Mouse (Mus musculus): ENCODE data around the gene Cad. TPM values are rescaled to one million over a fixed set of nuclear protein-coding genes. Genes with fewer than 3 reads are reported as not detected.

Gene Cad
- 32.5 TPM for polyA plus RNA-seq (2017; shearing (Covaris generic))

DNA sequence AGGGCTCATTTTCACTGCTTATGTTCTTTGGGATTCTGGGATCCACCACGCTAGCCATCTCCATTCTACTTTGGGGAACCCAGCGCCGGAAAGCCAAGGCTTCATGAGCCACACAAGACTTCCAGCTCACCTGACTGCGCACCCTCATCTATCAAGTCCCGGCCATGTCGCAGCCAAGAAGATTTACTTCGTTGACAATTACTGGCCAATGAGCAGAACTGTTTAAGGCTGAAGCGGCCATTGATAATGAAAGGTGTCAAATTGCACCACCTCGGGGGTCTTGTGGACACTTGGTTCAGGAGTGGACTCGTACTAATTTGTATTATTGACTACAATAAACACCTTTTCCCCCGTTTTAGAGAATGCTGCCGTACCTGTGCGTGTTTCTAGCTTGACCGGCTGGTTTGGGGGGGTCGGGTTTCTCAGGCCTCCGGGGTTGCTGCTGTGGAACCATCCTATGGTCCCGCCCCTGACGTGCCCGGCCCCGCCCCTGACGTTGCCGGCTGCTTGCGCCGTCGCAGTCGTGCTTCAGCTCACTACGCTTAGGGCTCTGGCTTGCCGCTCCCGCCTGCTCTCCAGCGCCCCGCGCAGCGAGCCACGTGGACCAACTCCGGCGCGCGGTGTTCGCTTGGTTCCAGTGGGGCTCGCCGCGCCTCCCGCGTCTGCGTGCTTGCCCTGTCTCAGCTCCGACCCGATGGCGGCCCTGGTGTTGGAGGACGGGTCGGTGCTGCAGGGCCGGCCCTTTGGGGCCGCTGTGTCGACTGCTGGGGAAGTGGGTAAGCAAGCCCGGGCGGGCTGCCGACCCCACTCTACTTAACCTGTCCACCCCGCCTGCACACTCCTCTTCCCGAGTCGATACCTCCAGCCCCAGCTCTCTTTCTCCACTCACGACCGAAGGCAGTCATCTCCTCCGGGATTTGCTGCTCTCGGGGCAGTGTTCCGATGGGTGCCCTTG lies at the start of gene Cad:
TSS of gene Cad (plus strand) at position 520 of the 955 bp plus-strand sequence.

GRCm38 (mm10) chr5:31047848-31048762 lies 6.5 kb upstream of the Cad start, which contains the start of gene Atraid:
Gene Atraid (plus strand): TSS chr5:31048312.

DNA sequence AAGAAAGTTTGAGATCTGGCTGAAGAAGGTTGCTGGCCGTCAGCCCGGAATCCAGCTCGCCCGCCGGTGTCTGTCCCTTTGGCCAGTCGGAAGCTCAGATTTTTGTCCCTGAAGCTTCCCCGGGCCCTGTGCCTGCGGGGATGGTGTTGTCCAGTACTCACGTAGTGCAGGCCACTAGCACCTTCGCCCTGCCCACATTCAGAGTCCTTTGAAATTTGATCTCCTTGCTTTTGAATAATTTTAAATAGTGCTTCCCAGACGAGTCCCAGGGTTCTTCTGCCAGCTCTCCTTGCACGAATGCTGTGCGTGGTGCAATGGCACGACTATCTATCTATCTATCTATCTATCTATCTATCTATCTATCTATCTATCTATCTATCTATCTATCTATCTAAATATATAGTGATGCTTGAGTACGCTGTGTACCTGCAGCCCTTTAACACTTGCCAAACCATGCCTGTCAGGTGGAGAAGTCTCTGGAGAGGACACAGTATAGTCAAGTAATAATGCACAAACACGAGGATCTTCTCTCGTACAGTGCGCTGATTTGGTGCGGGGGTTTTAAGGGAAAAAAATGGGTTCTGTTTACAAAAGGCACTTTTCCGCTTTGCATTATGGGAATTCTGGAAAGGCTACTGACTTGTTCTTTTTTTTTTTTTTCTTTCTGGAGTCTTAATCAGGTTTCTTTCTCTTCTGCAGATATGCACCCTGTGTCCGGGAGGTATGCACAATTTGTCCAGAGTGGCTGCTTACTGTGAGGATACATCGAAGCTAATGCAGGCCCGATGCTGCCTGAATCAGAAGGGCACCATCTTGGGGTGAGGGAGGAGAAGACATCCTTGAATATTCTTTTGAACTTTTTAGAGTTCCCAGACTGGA lies 5.6 kb upstream of the Cad start, which contains the start of gene Slc5a6:
TSS of gene Slc5a6 (minus strand) at position 162 of the 879 bp plus-strand sequence.

GRCm38 (mm10) chr5:31105814-31106335 lies 51.3 kb downstream of the Cad start, which contains the start of gene Dnajc5g:
Gene Dnajc5g (plus strand): TSS chr5:31106285.

DNA sequence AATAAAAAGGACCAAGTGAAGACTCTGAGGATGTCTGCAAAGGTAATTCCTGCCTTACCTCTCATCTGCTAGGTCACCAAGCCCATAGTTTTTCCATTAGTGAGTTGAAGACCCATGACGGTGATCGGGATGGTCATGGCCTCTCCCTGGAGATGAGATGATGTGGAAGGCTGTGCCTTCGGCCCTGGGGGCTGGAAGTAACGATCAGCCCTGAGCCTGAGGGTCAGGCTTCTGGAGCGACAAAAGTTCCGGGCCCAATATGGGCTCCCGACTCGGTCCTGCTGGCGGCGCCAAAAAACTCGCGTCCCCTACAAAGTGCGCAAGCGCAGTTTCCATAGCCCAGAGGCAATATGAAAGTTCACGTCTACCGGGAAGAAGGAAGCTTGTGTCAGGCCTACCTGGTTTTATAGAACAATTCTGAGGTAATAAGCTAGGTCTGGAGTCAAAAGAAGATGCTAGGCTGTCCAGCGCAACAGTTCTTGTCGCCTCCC lies 53.5 kb downstream of the Cad start, which contains the start of gene Slc30a3:
TSS of gene Slc30a3 (minus strand) at position 238 of the 491 bp plus-strand sequence.

GRCm38 (mm10) chr5:31116354-31116753 lies 61.8 kb downstream of the Cad start, which contains the start of gene Trim54:
Gene Trim54 (plus strand): TSS chr5:31116712.

Other genes with a start within 250 kb of the Cad start
- gene Mapre3, start 240.1 kb upstream of the Cad start, polyA plus RNA-seq (2017; shearing (Covaris generic)), result 10.6 TPM
- 93.1 TPM for gene Tmem214, start 186.8 kb upstream of the Cad start, polyA plus RNA-seq (2017; shearing (Covaris generic))
- 14.7 TPM for gene Agbl5, start 166.1 kb upstream of the Cad start, polyA plus RNA-seq (2017; shearing (Covaris generic))
- 318 TPM for gene Ost4, start 147.0 kb upstream of the Cad start, polyA plus RNA-seq (2017; shearing (Covaris generic))
- gene Emilin1, start 141.4 kb upstream of the Cad start, polyA plus RNA-seq (2017; shearing (Covaris generic)), result 5.9 TPM
- gene Khk, start 133.3 kb upstream of the Cad start, polyA plus RNA-seq (2017; shearing (Covaris generic)), result 27.2 TPM
- gene Cgref1, start 109.2 kb upstream of the Cad start, polyA plus RNA-seq (2017; shearing (Covaris generic)), result 0.21 TPM
- 236 TPM for gene Preb, start 94.4 kb upstream of the Cad start, polyA plus RNA-seq (2017; shearing (Covaris generic))
- not detected for gene Tcf23, start 86.1 kb upstream of the Cad start, polyA plus RNA-seq (2017; shearing (Covaris generic))
- gene Atraid, start 6.5 kb upstream of the Cad start, polyA plus RNA-seq (2017; shearing (Covaris generic)), result 94.0 TPM
- gene Slc5a6, start 5.9 kb upstream of the Cad start, polyA plus RNA-seq (2017; shearing (Covaris generic)), result 15.0 TPM
- not detected for gene Dnajc5g, start 51.5 kb downstream of the Cad start, polyA plus RNA-seq (2017; shearing (Covaris generic))
- 0.72 TPM for gene Slc30a3, start 53.5 kb downstream of the Cad start, polyA plus RNA-seq (2017; shearing (Covaris generic))
- gene Trim54, start 61.9 kb downstream of the Cad start, polyA plus RNA-seq (2017; shearing (Covaris generic)), result not detected
- not detected for gene Ucn, start 84.0 kb downstream of the Cad start, polyA plus RNA-seq (2017; shearing (Covaris generic))
- 47.9 TPM for gene Mpv17, start 99.5 kb downstream of the Cad start, polyA plus RNA-seq (2017; shearing (Covaris generic))
- 1.2 TPM for gene Gm29609, start 125.1 kb downstream of the Cad start, polyA plus RNA-seq (2017; shearing (Covaris generic))
- 122 TPM for gene Gtf3c2, start 125.4 kb downstream of the Cad start, polyA plus RNA-seq (2017; shearing (Covaris generic))
- 148 TPM for gene Snx17, start 138.4 kb downstream of the Cad start, polyA plus RNA-seq (2017; shearing (Covaris generic))
- 98.6 TPM for gene Eif2b4, start 138.7 kb downstream of the Cad start, polyA plus RNA-seq (2017; shearing (Covaris generic))
- gene Zfp513, start 147.5 kb downstream of the Cad start, polyA plus RNA-seq (2017; shearing (Covaris generic)), result 37.1 TPM
- 67.4 TPM for gene Ppm1g, start 165.9 kb downstream of the Cad start, polyA plus RNA-seq (2017; shearing (Covaris generic))
- 209 TPM for gene Nrbp1, start 186.1 kb downstream of the Cad start, polyA plus RNA-seq (2017; shearing (Covaris generic))
- not detected for gene Gm9970, start 186.5 kb downstream of the Cad start, polyA plus RNA-seq (2017; shearing (Covaris generic))
- gene Krtcap3, start 196.9 kb downstream of the Cad start, polyA plus RNA-seq (2017; shearing (Covaris generic)), result 45.4 TPM
- gene Ift172, start 236.3 kb downstream of the Cad start, polyA plus RNA-seq (2017; shearing (Covaris generic)), result 10.7 TPM
- gene Fndc4, start 241.3 kb downstream of the Cad start, polyA plus RNA-seq (2017; shearing (Covaris generic)), result not detected
- gene Gckr, start 242.7 kb downstream of the Cad start, polyA plus RNA-seq (2017; shearing (Covaris generic)), result not detected